Mouse (Mus musculus) limb, embryonic 13.5 days (tissue): ENCODE measurements at regions not wholly inside any gene's neighbourhood (a gene's known extent, or its start where the extent isn't known, plus 50 kb on each side); places are given as distances from the start of the nearest gene placed in this dataset.
A peak's percentile ranks its signal among the peaks of the same experiment; 100 is the strongest.

Source experiments
- ATAC-seq: fragments of 200-750 bp; cut with Nextera tagmentation; 2 replicates; pipeline ENCODE4 v1.8.0; 2017; ENCODE audit warnings: low read depth, moderate number of reproducible peaks, moderate TSS enrichment; ENCODE audit not compliant: low FRiP score
- H3K27ac ChIP-seq: fragments of 300-500 bp; sonication (generic); 2 replicates; pipeline ENCODE4 v1.5.1; 2015; ENCODE audit warnings: inconsistent platforms, mild to moderate bottlenecking, moderate library complexity
- H3K27me3 ChIP-seq: fragments of 300-500 bp; sonication (generic); 2 replicates; pipeline ENCODE4 v1.6.1; 2015; ENCODE audit warnings: mild to moderate bottlenecking, inconsistent platforms
- H3K36me3 ChIP-seq: fragments of 300-500 bp; sonication (generic); 2 replicates; pipeline ENCODE4 v1.6.1; 2015; ENCODE audit warnings: inconsistent platforms, mild to moderate bottlenecking, moderate library complexity
- H3K4me1 ChIP-seq: fragments of 300-500 bp; sonication (generic); 2 replicates; pipeline ENCODE4 v1.6.1; 2015; ENCODE audit warnings: inconsistent platforms
- H3K4me2 ChIP-seq: fragments of 300-500 bp; sonication (generic); replicated peaks from 2 replicates; pipeline ENCODE4 v1.6.1; 2015; ENCODE audit warnings: inconsistent platforms, mild to moderate bottlenecking, moderate library complexity
- H3K4me3 ChIP-seq: fragments of 300-500 bp; sonication (generic); 2 replicates; pipeline ENCODE4 v1.5.1; 2015; ENCODE audit warnings: moderate library complexity, mild to moderate bottlenecking, inconsistent platforms
- H3K9ac ChIP-seq: fragments of 300-500 bp; sonication (generic); 2 replicates; pipeline ENCODE4 v1.6.1; 2015; ENCODE audit warnings: mild to moderate bottlenecking, inconsistent platforms
- H3K9me3 ChIP-seq: fragments of 300-500 bp; sonication (generic); 2 replicates; pipeline ENCODE4 v1.6.1; 2016; ENCODE audit warnings: inconsistent platforms
- WGBS: fragments of 180-500 bp; shearing (Covaris S2); methylation state at CpG from one replicate; pipeline ENCODE4 v1.1.7; 2015; 5-methylcytosine and 5-hydroxymethylcytosine counted together

DNA sequence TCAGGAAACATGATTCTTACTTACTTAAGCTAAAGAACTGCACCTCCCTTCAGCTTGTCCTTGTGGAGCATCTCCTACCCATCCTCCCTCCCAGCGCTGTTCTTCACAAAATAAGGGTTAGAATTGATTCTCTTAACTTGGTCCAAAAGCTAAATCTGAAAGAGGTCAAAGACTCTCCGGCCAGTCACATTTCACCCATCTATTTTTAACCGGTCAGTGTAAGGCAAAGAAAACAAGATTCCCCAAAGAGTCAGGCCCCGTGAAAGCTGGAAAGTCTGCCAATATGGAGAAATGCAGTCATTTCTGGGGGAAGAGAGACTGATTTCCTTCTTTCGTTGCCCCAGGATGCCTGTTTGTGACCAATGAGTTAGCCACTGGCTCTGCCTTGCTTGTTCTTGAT lies 114.0 kb downstream of the Zfp36l1 start:
- Histone ChIP-seq H3K4me1 (peaks cover 45% of the 10 kb centered on the region), H3K27ac (no peak overlapping the region; the same call in 1 of the 2 replicates), H3K36me3 (no peaks in the 10 kb centered on the region), H3K4me2 (no peak overlapping the region), H3K9ac (no peak overlapping the region), H3K4me3 (no peak overlapping the region), H3K27me3 (no peaks in the 10 kb centered on the region), H3K9me3 (no peaks in the 10 kb centered on the region)
- WGBS, result 85% methylated on average over 5 of the region's 5 CpGs
- no peak for ATAC-seq

DNA sequence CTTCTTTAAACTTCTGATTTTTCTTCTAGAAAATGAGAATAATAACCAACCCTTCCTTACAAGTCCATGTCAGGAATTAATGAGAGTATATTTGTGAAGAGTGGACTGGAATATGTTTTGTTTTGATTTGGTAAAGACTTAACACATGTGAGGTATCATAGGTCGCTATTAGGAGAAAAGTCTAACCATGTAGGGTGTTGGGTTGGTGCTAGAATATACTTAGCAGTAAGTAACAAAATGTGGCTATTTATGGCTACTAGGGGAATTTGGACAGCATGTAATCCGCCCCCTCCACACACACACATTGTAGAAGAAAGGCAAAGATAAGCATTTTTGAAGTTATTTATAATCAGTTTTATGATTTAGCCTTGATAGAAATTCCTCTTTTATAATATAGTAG lies 114.5 kb downstream of the Zfp36l1 start:
- Histone ChIP-seq H3K9me3 (no peaks in the 10 kb centered on the region), H3K36me3 (no peaks in the 10 kb centered on the region), H3K4me3 (no peak overlapping the region), H3K4me1 (peaks cover 49% of the 10 kb centered on the region), H3K9ac (no peak overlapping the region), H3K27ac (no peak overlapping the region), H3K27me3 (no peaks in the 10 kb centered on the region), H3K4me2 (no peak overlapping the region)
- WGBS, result 74% methylated on average over 2 of the region's 2 CpGs
- ATAC-seq, result no peak

GRCm38 (mm10) chr12:79997201-79997600 lies 115.6 kb downstream of the Zfp36l1 start:
- WGBS, result 48% methylated on average over 4 of the region's 4 CpGs
- Histone ChIP-seq H3K4me3 (no peak overlapping the region), H3K27me3 (no peaks in the 10 kb centered on the region), H3K9ac (no peak overlapping the region), H3K4me2 (no peak overlapping the region), H3K27ac (no peak overlapping the region), H3K9me3 (no peaks in the 10 kb centered on the region), H3K36me3 (no peaks in the 10 kb centered on the region), H3K4me1 (peaks cover 47% of the 10 kb centered on the region)
- ATAC-seq, result no peak

GRCm38 (mm10) chr12:79995521-79996094 lies 117.2 kb downstream of the Zfp36l1 start:
- Histone ChIP-seq H3K27me3 (no peaks in the 10 kb centered on the region), H3K4me3 (no peak overlapping the region), H3K36me3 (no peaks in the 10 kb centered on the region), H3K27ac (no peak overlapping the region), H3K4me2 (no peak overlapping the region), H3K4me1 (peaks cover 51% of the 10 kb centered on the region), H3K9ac (no peak overlapping the region), H3K9me3 (no peaks in the 10 kb centered on the region)
- no peak for ATAC-seq
- 96% methylated on average over 4 of the region's 4 CpGs for WGBS

- Histone ChIP-seq H3K27ac (peak overlapping the region; percentile 87), H3K4me1 (peaks cover 57% of the 10 kb centered on the region)
- ATAC-seq, result peak; percentile 66; the same call in 1 of the 2 replicates
These were observed 118.8 kb downstream of the Zfp36l1 start for GRCm38 (mm10) chr12:79993821-79994571.

GRCm38 (mm10) chr12:79991279-79991678 lies 121.5 kb downstream of the Zfp36l1 start:
- Histone ChIP-seq H3K27me3 (no peaks in the 10 kb centered on the region), H3K4me1 (peaks cover 83% of the 10 kb centered on the region), H3K4me3 (no peak overlapping the region), H3K27ac (peak overlapping the region; percentile 90; the same call in 1 of the 2 replicates), H3K4me2 (0 out of 2 replicates have a peak overlapping the region, but pooled peaks have one; percentile 7), H3K36me3 (no peaks in the 10 kb centered on the region), H3K9ac (no peak overlapping the region), H3K9me3 (no peaks in the 10 kb centered on the region)
- ATAC-seq, result no peak
- 28% methylated on average over 5 of the region's 5 CpGs for WGBS

More at GRCm38 (mm10) chr12:79993821-79994571, 118.8 kb downstream of the Zfp36l1 start:
- Histone ChIP-seq H3K36me3 (no peaks in the 10 kb centered on the region), H3K27me3 (no peaks in the 10 kb centered on the region), H3K9ac (no peak overlapping the region), H3K4me3 (no peak overlapping the region), H3K9me3 (no peaks in the 10 kb centered on the region), H3K4me2 (no peak overlapping the region)
- WGBS, result 45% methylated on average over 5 of the region's 5 CpGs

DNA sequence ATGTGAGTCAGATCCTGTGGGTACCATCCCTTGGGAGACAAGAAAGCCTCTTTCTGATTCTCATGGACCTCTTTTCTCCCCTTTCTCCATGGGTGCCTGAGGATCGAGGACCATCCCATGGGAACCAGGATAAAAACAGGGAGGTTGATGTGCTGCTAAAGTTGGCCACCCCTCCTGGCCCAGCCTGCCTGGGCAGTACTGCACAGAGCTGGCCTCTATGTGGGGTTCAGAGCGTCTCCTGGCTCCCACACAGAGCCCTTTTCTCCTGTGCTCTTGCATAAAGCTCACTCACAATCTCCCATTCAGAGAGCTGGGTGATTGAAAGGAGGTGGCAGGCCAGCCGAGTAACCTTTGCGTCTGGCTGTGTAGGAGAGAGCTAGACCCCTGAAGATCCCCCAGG lies 122.1 kb downstream of the Zfp36l1 start:
- Histone ChIP-seq H3K9me3 (no peaks in the 10 kb centered on the region), H3K27me3 (no peaks in the 10 kb centered on the region), H3K4me3 (no peak overlapping the region), H3K9ac (no peak overlapping the region), H3K36me3 (no peaks in the 10 kb centered on the region), H3K4me2 (0 out of 2 replicates have a peak overlapping the region, but pooled peaks have one; percentile 7), H3K4me1 (peaks cover 88% of the 10 kb centered on the region), H3K27ac (peak overlapping the region; percentile 90)
- WGBS, result 38% methylated on average over 4 of the region's 4 CpGs
- ATAC-seq, result no peak

DNA sequence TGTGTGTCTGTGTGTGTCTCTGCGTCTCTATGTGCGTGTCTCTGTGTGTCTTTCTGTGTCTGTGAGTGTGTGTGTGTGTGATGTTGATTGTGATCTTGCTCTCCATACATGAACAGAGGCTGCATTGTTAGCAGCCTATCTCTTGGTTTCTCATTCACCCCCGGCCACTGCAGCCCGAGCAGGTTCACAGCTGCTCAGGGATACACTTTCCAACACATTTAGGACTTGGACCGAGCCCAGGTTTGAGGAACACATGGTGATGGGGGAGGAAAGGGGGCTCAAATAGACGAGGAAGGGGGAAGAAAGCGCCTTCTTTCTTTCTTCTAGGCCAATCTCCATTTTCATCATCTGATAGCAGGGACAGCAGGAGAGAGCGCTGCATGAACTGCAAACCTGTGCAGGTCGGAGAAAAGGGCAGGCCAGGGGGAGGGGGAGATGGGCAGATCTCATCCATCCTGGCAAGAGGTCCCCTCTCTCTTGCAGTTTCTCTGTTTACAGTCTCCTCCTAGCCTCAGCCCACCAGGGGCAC lies 123.2 kb downstream of the Zfp36l1 start:
- Histone ChIP-seq H3K4me3 (no peak overlapping the region), H3K9ac (peak overlapping the region; percentile 48; the same call in 1 of the 2 replicates), H3K9me3 (no peaks in the 10 kb centered on the region), H3K27me3 (no peaks in the 10 kb centered on the region), H3K4me2 (peak overlapping the region; percentile 27; the same call in 1 of the 2 replicates), H3K27ac (peak overlapping the region; percentile 90), H3K4me1 (peaks cover 90% of the 10 kb centered on the region), H3K36me3 (no peaks in the 10 kb centered on the region)
- WGBS, result 48% methylated on average over 9 of the region's 9 CpGs
- ATAC-seq, result peak; percentile 45; the same call in 1 of the 2 replicates

- ATAC-seq, result 0 out of 2 replicates have a peak, but pooled peaks have one; percentile 14
- Histone ChIP-seq H3K4me3 (no peak overlapping the region), H3K27ac (peak overlapping the region; percentile 90), H3K27me3 (no peaks in the 10 kb centered on the region), H3K36me3 (no peaks in the 10 kb centered on the region), H3K4me1 (peaks cover 87% of the 10 kb centered on the region), H3K4me2 (peak overlapping the region; percentile 27; the same call in 1 of the 2 replicates), H3K9me3 (no peaks in the 10 kb centered on the region), H3K9ac (no peak overlapping the region)
- 63% methylated on average over 11 of the region's 11 CpGs for WGBS
These were observed 124.1 kb downstream of the Zfp36l1 start for GRCm38 (mm10) chr12:79988401-79989358.

GRCm38 (mm10) chr12:79986241-79986976 lies 126.4 kb downstream of the Zfp36l1 start:
- peak overlapping the region; percentile 15; the same call in 1 of the 2 replicates for H3K4me2 ChIP-seq
- H3K36me3 ChIP-seq, result no peaks in the 10 kb centered on the region
- 15% methylated on average over 9 of the region's 9 CpGs for WGBS
- peaks cover 73% of the 10 kb centered on the region for H3K4me1 ChIP-seq
- H3K27me3 ChIP-seq, result no peaks in the 10 kb centered on the region
- no peak; the same call in 1 of the 2 replicates for ATAC-seq
- H3K4me3 ChIP-seq, result no peak overlapping the region
- H3K9me3 ChIP-seq, result no peaks in the 10 kb centered on the region
- peak overlapping the region; percentile 15; the same call in 1 of the 2 replicates for H3K9ac ChIP-seq
- H3K27ac ChIP-seq, result peak overlapping the region; percentile 79
